Mouse (Mus musculus) stomach, postnatal 0 days (tissue): ENCODE measurements at regions not wholly inside any gene's neighbourhood (a gene's known extent, or its start where the extent isn't known, plus 50 kb on each side); places are given as distances from the start of the nearest gene placed in this dataset.

Source experiments
- CTCF ChIP-seq: IDR thresholded peaks from 2 replicates; pipeline ENCODE4 v1.5.1; 2016; ENCODE audit warnings: antibody characterized with exemption, low read depth, mild to moderate bottlenecking, moderate library complexity
- EP300 ChIP-seq: optimal IDR thresholded peaks from 2 replicates; pipeline ENCODE3; 2016; ENCODE audit warnings: antibody characterized with exemption

DNA sequence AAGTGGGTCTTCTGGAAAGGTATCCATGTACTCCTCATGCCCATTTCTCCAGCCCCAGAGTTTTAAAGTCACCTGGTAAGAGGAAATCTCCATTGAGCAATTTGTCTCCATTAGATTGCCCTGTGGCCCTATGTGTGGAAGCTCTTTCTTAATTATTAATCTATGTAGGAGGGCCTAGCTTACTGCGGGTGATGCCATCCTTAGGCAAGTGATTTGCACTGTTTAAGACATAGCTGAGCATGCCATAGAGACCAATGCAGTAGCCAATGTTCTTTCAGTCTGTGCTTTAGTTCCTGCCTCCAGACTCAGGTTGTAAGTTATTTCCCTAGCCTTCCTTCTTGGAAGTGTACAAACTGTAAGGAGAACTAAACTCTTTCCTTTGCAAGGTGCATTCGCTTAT lies 661.0 kb downstream of the Hdgfl1 start:
- TF ChIP-seq EP300: no peak
- TF ChIP-seq CTCF: no peak
